Mouse (Mus musculus) ES-CJ7 (cell line): ENCODE results near the gene Astn1.

Experiments used
- DNase-seq: peaks from one replicate; pipeline ENCODE4 v3.0.0; 2011; ENCODE audit warnings: low read depth, low spot score

Astn1 gene

DNA sequence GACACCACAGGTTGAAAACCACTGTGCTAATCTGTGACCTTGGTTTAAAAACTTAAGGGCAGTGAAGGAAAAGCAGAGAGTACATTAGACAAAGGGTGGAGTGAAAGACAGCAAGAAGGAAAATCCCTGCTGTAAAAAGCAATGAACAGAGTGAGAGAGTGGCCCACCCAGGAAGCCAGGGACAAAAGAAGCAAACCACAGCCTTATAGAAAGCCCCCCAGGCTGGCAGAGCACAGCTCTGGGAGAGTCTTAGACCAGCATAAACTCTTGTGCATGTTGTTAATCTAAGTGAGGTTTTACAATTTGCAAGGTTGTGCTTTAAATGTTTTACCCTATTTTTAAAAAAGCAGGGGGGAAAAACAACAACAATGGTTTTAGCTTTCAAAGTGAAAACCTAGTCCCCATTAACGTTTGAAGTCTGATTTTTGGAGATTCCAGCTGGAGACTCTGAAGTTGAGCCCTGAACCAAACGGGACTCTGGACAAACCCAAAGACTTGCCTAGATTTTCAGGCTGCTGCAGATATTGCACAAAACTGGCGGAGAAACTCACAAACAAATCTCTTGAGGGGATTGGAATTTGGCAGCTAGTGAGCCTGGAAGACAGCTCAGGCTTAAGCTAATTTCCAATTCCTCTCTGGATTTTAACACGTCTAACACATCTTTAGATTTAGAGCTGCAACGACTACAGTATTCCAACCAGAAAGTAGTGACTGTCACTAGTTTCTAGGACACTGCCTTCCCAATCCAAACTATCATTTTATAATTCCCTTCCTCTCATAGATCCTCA is 377.3 kb downstream of the Astn1 start:
- DNase-seq, result no peak

DNA sequence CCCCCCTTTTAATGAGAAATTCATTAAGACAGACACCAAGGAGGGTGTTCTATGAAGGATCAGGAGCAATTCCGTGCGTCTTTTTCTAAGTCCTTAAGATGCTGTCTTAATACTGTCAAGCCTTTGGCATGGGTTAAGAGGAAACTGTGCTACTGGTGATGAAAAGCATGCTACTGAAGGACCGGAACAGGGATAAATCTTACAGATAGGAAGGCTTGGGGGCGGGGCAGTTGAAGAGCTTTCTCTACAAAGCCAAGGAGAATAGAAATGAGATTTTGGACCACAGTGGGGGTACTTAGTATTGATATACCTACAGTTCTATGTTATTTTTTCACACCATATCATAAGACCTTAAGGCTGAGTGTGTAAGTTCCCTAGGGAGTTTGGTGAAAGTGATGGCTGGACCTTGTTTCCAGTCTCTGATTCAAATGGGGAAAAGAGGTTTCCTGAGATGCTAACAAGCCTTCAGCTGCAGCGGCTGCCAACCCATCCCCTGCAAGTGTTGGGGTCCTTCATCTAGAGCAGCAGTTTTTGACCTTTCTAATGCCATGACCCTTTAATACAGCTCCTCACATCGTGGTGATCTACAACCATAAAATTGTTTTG is 378.2 kb downstream of the Astn1 start:
- no peak for DNase-seq

DNA sequence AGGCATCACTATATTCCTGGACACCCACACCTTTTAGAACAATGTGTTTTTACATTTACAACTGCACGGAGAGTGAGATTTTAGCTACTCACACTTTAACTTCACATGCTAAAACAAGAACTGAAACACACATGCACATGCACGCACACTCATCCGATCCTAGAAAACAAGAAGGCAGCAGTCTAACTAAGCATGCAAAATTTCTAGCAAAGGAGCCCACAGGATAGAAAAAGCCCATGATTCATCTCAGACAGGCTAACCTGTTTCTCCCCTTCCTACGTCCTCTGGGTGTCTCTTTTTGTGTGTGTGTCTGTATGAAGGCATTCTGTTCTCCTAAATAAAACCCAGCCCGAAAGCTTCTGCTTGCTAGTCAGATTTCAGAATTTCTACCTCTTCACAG is 378.9 kb downstream of the Astn1 start:
- DNase-seq, result no peak
